Mouse (Mus musculus) adrenal gland, postnatal 14 days (tissue): ENCODE data around the gene Gm48551. TPM values are rescaled to one million over a fixed set of nuclear protein-coding genes. Genes with fewer than 3 reads are reported as not detected.

Experiments
- DNase-seq: peaks from one replicate; pipeline ENCODE4 v3.0.0; 2021; ENCODE audit warnings: mixed read lengths
- total RNA-seq: library from RNA; stranded (reverse); gene quantifications from 2 replicates; pipeline ENCODE4 v1.2.3, GENCODE M21; 2021

The Gm48551 gene
- total RNA-seq, 1 experiment from 2014 or later: 0.48 TPM

GRCm38 (mm10) chr10:81404720-81405119, 20.5 kb downstream of the Gm48551 start:
- no peak for DNase-seq

- DNase-seq: peak; percentile 80
Measured at GRCm38 (mm10) chr10:81405588-81406201, 21.4 kb downstream of the Gm48551 start.

- DNase-seq: no peak
Measured at GRCm38 (mm10) chr10:81406504-81407440, 22.5 kb downstream of the Gm48551 start.

- peak; percentile 94 for DNase-seq
Measured at GRCm38 (mm10) chr10:81407539-81408423, 23.5 kb downstream of the Gm48551 start.

- DNase-seq: no peak
Measured at GRCm38 (mm10) chr10:81408424-81408729, 24.1 kb downstream of the Gm48551 start.

- peak; percentile 93 for DNase-seq
Measured at GRCm38 (mm10) chr10:81408871-81409291, 24.6 kb downstream of the Gm48551 start.

GRCm38 (mm10) chr10:81409330-81409729, 25.1 kb downstream of the Gm48551 start:
- no peak for DNase-seq

GRCm38 (mm10) chr10:81410350-81410749, 26.1 kb downstream of the Gm48551 start:
- no peak for DNase-seq

- DNase-seq: peak; percentile 64
Measured at GRCm38 (mm10) chr10:81410981-81411380, 26.7 kb downstream of the Gm48551 start.

- DNase-seq: peak; percentile 91
Measured at GRCm38 (mm10) chr10:81411471-81412400, 27.5 kb downstream of the Gm48551 start.

- DNase-seq: no peak
Measured at GRCm38 (mm10) chr10:81412586-81413309, 28.5 kb downstream of the Gm48551 start.

GRCm38 (mm10) chr10:81413310-81414261, 29.3 kb downstream of the Gm48551 start:
- DNase-seq: peak; percentile 93

GRCm38 (mm10) chr10:81414682-81415081, 30.4 kb downstream of the Gm48551 start:
- DNase-seq: no peak

GRCm38 (mm10) chr10:81415146-81415545, 30.9 kb downstream of the Gm48551 start:
- DNase-seq: no peak

- DNase-seq: peak; percentile 21
Measured at GRCm38 (mm10) chr10:81415549-81416310, 31.5 kb downstream of the Gm48551 start.

- peak; percentile 92 for DNase-seq
Measured at GRCm38 (mm10) chr10:81416581-81417226, 32.4 kb downstream of the Gm48551 start.

GRCm38 (mm10) chr10:81417227-81418215, 33.3 kb downstream of the Gm48551 start:
- DNase-seq: peak; percentile 6
